Mouse (Mus musculus): Measurements from ENCODE around the gene Tlr6. TPM values are rescaled to one million over a fixed set of nuclear protein-coding genes. Genes with fewer than 3 reads are reported as not detected.

Gene Tlr6
- polyA plus RNA-seq, 1 experiment = 0.41 TPM

DNA sequence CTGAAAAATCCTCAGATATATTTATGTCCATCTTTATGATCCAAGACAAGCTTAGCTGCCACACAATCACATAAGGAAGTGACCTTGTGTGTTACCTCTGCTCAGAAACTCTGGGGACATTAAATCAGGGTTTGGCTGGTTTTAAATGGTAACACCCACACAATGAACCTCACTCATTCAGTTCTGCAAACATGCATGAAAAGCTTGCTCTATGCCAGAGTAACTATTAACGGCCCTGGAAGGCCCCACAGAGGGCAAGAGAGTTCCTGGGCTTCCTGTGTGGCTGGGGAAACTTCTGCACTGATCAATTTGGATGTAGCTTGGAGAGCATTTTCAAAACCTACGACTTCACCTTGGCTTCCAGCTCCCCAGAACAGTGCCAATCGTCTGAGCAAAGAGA lies 27.7 kb downstream of the Tlr6 start:
- TF ChIP-seq CTCF (conservative IDR thresholded peaks at IDR 0.05; ENCODE audit: insufficient read depth, insufficient read length, low read depth, low read length) (no peak), POLR2A (IDR thresholded peaks at IDR 0.05; ENCODE audit: low read depth, low read length) (no peak)
- peak; percentile 32 for DNase-seq
- Histone ChIP-seq H3K27me3 (replicated peaks; ENCODE audit: control insufficient read depth, insufficient read depth, low read length) (no peaks in the 10 kb centered on the region), H3K36me3 (ENCODE audit: control insufficient read depth, insufficient read depth, low read length) (no peaks in the 10 kb centered on the region), H3K27ac (ENCODE audit: insufficient read depth, low read depth, low read length) (no peak overlapping the region), H3K4me1 (ENCODE audit: control insufficient read depth, insufficient read depth, low read length) (no peaks in the 10 kb centered on the region), H3K4me3 (ENCODE audit: insufficient read depth, low read depth, low read length) (no peak overlapping the region)
- WGBS = 40% methylated on average over 3 of the region's 3 CpGs

DNA sequence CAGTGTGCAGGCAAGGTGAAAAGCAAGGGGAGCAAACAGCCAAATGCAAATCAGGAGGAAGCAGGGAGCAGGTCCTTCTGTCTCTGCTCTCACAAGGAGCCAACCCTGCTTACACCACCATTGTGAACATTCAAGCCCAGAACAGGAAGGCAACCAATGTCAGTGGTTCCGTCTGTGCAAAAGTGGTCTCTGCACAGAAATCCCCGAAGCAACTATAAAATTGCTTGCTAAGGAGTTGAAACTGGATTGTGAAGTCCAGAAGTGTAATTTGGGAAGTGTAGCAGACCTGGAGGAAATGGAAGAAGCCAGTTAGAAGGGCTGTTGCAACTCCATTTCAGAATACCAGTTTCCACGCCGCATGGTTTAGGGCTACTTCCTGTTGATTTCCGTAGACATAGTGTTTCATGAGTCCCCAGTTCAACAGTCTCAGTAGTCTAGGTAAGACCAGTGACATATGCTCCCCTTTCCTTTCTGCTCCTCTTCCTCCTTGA lies 37.0 kb downstream of the Tlr6 start:
- WGBS = 84% methylated on average over 5 of the region's 5 CpGs
- TF ChIP-seq POLR2A (IDR thresholded peaks at IDR 0.05; ENCODE audit: low read depth, low read length) (no peak), CTCF (conservative IDR thresholded peaks at IDR 0.05; ENCODE audit: insufficient read depth, insufficient read length, low read depth, low read length) (no peak)
- DNase-seq = no peak
- no peak overlapping the region for H3K27ac ChIP-seq (ENCODE audit: insufficient read depth, low read depth, low read length)
- H3K4me1 ChIP-seq (ENCODE audit: control insufficient read depth, insufficient read depth, low read length) = no peaks in the 10 kb centered on the region
- no peaks in the 10 kb centered on the region for H3K27me3 ChIP-seq (replicated peaks; ENCODE audit: control insufficient read depth, insufficient read depth, low read length)
- H3K4me3 ChIP-seq (ENCODE audit: insufficient read depth, low read depth, low read length) = no peak overlapping the region
- H3K36me3 ChIP-seq (ENCODE audit: control insufficient read depth, insufficient read depth, low read length) = no peaks in the 10 kb centered on the region

DNA sequence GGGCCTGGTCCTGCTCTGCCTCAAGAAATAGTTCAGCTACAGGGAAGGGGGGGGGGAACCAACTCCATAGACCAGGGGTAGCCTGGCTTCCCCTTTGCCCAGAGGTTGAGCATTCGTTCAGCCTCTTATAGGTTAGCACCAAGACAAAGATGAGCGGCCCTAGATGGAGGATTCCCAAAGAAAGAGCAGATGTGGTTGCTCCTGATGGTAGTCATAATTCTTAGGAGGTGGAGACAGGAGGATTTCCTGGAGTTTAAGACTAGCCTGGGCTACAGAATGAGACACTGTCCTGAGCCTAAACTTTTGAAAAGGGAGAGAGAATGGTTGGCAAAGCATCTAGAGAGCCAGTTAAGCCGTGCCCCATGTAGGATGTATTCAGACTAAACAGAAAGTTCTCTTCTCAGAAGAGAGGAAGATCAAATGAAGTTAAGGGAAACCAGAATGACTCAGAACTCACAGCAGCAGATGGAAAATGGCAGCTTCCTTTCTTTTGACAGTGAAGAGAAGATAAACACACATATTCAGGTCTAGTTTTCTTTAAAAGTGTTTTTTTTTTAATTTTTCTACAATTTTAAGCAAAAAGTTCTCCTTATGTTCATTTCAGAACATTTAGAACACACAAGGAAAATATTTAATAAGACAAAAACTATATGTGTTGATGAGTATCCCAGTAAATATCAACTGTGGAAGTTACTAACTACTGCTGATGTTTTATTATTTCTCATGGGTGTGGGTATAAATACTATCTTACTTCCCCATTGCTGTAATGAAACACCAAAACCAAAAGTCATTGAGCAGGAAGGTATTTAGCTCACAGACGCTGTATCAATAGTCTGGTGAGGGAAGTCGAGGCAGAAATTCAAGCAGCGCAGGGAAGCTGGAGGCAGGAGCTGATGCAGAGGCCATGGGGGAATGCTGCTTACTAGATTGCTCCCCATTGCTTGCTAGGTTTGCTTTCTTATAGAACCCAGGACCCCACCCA lies 41.0 kb downstream of the Tlr6 start:
- no peaks in the 10 kb centered on the region for H3K27me3 ChIP-seq (replicated peaks; ENCODE audit: control insufficient read depth, insufficient read depth, low read length)
- H3K27ac ChIP-seq (ENCODE audit: insufficient read depth, low read depth, low read length) = no peak overlapping the region
- no peak for TF ChIP-seq POLR2A (IDR thresholded peaks at IDR 0.05; ENCODE audit: low read depth, low read length)
- TF ChIP-seq CTCF (conservative IDR thresholded peaks at IDR 0.05; ENCODE audit: insufficient read depth, insufficient read length, low read depth, low read length) = no peak
- no peak overlapping the region for H3K4me3 ChIP-seq (ENCODE audit: insufficient read depth, low read depth, low read length)
- WGBS = 93% methylated on average over 6 of the region's 6 CpGs
- DNase-seq = no peak
- no peaks in the 10 kb centered on the region for H3K4me1 ChIP-seq (ENCODE audit: control insufficient read depth, insufficient read depth, low read length)
- H3K36me3 ChIP-seq (ENCODE audit: control insufficient read depth, insufficient read depth, low read length) = no peaks in the 10 kb centered on the region

DNA sequence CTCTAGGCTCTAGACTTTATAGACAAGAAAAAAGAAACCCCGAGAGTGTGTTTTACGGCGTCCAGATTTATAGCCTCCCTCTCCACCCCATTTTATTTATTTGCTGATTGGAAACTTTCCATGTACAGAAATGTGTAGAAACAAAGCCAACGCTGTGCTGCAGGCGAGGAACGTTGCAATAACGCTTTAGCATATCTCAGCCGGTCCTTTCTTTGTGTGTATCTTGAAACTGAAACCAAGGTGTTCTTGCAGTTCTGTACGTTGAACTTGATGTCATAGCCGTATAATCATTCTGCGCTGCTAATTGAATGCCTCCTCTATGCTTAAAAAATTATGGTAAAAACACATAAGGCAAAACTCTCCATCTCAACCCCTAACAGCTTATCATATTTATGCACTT lies 42.2 kb downstream of the Tlr6 start:
- H3K4me3 ChIP-seq (ENCODE audit: insufficient read depth, low read depth, low read length) = no peak overlapping the region
- no peaks in the 10 kb centered on the region for H3K27me3 ChIP-seq (replicated peaks; ENCODE audit: control insufficient read depth, insufficient read depth, low read length)
- WGBS = 80% methylated on average over 11 of the region's 11 CpGs
- DNase-seq = no peak
- H3K36me3 ChIP-seq (ENCODE audit: control insufficient read depth, insufficient read depth, low read length) = no peaks in the 10 kb centered on the region
- H3K4me1 ChIP-seq (ENCODE audit: control insufficient read depth, insufficient read depth, low read length) = no peaks in the 10 kb centered on the region
- TF ChIP-seq POLR2A (IDR thresholded peaks at IDR 0.05; ENCODE audit: low read depth, low read length) (no peak), CTCF (conservative IDR thresholded peaks at IDR 0.05; ENCODE audit: insufficient read depth, insufficient read length, low read depth, low read length) (no peak)
- H3K27ac ChIP-seq (ENCODE audit: insufficient read depth, low read depth, low read length) = no peak overlapping the region

DNA sequence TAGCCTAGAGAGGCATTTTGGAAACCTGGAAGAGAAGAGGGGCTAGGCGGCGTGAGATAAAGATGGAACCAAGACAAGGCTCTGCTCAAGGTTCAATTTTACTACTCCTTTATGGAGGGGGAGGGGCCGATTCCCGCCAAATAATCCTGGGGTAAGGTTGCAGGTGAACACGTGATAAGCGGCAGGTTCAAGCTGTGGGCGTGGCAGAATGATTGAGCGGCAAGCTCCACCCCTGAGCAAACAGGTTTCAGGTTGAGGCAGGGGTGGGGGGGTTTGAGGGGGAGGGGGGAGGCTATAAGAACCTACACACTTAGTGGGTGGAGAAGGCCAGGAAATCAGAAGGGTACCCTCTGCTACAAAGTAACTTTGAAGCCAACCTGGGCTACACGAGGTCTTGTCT lies 42.7 kb downstream of the Tlr6 start:
- Histone ChIP-seq H3K27ac (ENCODE audit: insufficient read depth, low read depth, low read length) (no peak overlapping the region), H3K36me3 (ENCODE audit: control insufficient read depth, insufficient read depth, low read length) (no peaks in the 10 kb centered on the region), H3K4me1 (ENCODE audit: control insufficient read depth, insufficient read depth, low read length) (no peaks in the 10 kb centered on the region), H3K27me3 (replicated peaks; ENCODE audit: control insufficient read depth, insufficient read depth, low read length) (no peaks in the 10 kb centered on the region), H3K4me3 (ENCODE audit: insufficient read depth, low read depth, low read length) (no peak overlapping the region)
- TF ChIP-seq POLR2A (IDR thresholded peaks at IDR 0.05; ENCODE audit: low read depth, low read length) (no peak), CTCF (conservative IDR thresholded peaks at IDR 0.05; ENCODE audit: insufficient read depth, insufficient read length, low read depth, low read length) (no peak)
- 95% methylated on average over 9 of the region's 9 CpGs for WGBS
- DNase-seq = no peak

DNA sequence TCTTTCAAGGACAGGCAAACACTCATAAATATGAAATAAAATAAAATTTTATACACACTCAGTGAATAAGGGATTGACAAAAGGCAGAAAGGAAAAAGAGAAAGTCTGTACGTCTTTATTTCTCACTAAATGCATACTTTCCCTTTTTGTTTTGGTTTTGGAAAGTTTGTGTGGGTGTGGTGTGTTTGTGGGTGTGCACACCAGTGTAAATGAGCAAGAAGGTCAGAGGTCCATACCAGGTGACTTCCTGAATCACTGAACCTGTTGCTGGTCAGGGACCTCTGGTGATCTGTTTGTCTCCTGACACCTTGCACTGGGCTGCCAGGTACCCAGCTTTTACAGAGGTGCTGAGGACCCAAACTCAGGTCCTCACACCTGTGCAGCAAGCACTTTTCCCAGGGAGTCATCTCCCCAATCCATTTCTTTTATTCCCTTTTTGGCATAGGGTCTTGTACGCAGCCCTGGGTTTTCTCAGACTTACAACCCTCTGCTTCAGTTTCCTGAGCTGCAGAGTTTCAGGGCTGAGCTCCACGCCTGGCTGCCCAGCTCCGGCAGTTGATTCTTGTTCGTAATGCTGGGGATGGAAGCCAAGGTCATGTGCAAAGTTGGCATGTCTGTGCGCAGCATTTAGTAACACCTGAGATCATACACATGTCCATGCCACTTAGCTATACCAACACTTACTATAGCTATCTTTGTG lies 51.2 kb downstream of the Tlr6 start:
- WGBS = 35% methylated on average over 6 of the region's 6 CpGs
- no peaks in the 10 kb centered on the region for H3K27me3 ChIP-seq (replicated peaks; ENCODE audit: control insufficient read depth, insufficient read depth, low read length)
- H3K4me1 ChIP-seq (ENCODE audit: control insufficient read depth, insufficient read depth, low read length) = no peaks in the 10 kb centered on the region
- DNase-seq = peak; percentile 62
- TF ChIP-seq POLR2A (IDR thresholded peaks at IDR 0.05; ENCODE audit: low read depth, low read length) (no peak), CTCF (conservative IDR thresholded peaks at IDR 0.05; ENCODE audit: insufficient read depth, insufficient read length, low read depth, low read length) (no peak)
- no peak overlapping the region for H3K27ac ChIP-seq (ENCODE audit: insufficient read depth, low read depth, low read length)
- no peaks in the 10 kb centered on the region for H3K36me3 ChIP-seq (ENCODE audit: control insufficient read depth, insufficient read depth, low read length)
- no peak overlapping the region for H3K4me3 ChIP-seq (ENCODE audit: insufficient read depth, low read depth, low read length)

DNA sequence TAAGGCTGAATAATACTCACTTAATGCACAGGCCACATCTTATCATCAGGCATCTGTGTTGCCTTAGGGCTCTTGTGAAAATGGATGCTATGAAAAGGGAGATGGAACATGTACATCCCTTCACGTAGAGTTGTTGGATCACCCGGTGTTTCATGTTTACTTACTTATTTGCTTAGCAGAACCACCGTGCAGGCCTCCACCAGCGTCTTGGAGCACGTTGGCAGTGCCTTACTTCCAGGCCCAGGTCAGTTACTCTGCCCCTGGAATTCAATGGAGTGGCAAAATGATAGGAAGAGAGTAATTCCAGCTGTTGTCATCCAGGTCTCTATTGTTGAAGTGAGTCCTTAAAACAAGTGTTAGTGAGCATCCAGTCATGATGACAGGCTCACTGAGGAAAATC lies 52.0 kb downstream of the Tlr6 start:
- TF ChIP-seq POLR2A (IDR thresholded peaks at IDR 0.05; ENCODE audit: low read depth, low read length) = no peak
- TF ChIP-seq CTCF (conservative IDR thresholded peaks at IDR 0.05; ENCODE audit: insufficient read depth, insufficient read length, low read depth, low read length) = no peak
- no peaks in the 10 kb centered on the region for H3K4me1 ChIP-seq (ENCODE audit: control insufficient read depth, insufficient read depth, low read length)
- WGBS = 91% methylated on average over 5 of the region's 5 CpGs
- no peaks in the 10 kb centered on the region for H3K36me3 ChIP-seq (ENCODE audit: control insufficient read depth, insufficient read depth, low read length)
- no peaks in the 10 kb centered on the region for H3K27me3 ChIP-seq (replicated peaks; ENCODE audit: control insufficient read depth, insufficient read depth, low read length)
- no peak overlapping the region for H3K27ac ChIP-seq (ENCODE audit: insufficient read depth, low read depth, low read length)
- no peak overlapping the region for H3K4me3 ChIP-seq (ENCODE audit: insufficient read depth, low read depth, low read length)
- DNase-seq = no peak

All from kidney, adult 2 months (tissue).